Mouse (Mus musculus) small intestine, adult 2 months (tissue): ENCODE data around the gene Kcnq2.
A peak's percentile ranks its signal among the peaks of the same experiment; 100 is the strongest.

Experiments
- CTCF ChIP-seq: fragments of 200-500 bp; IDR thresholded peaks from 2 replicates; pipeline ENCODE4 v1.5.1; 2012; ENCODE audit warnings: low read depth, mild to moderate bottlenecking, control low read depth, inconsistent platforms, low read length, moderate library complexity, mixed read lengths; ENCODE audit not compliant: insufficient replicate concordance, insufficient read length; ENCODE audit errors: extremely low read depth
- POLR2A ChIP-seq: fragments of 200-500 bp; IDR thresholded peaks from 2 replicates; pipeline ENCODE4 v1.6.1; 2012; ENCODE audit warnings: low read depth, mild to moderate bottlenecking, control low read depth, inconsistent platforms, low read length, moderate library complexity

GRCm38 (mm10) chr2:181071706-181072402, 63.2 kb downstream of the Kcnq2 start:
- TF ChIP-seq CTCF, result peak; percentile 83; the same call in 1 of the 2 replicates
- TF ChIP-seq POLR2A, result no peak
